Mouse (Mus musculus): Measurements from ENCODE around the gene Mill2. TPM values are rescaled to one million over a fixed set of nuclear protein-coding genes. Genes with fewer than 3 reads are reported as not detected.
A peak's percentile ranks its signal among the peaks of the same experiment; 100 is the strongest.

Mill2 gene
- polyA plus RNA-seq, 1 experiment from 2014 or later = 4.3 TPM

- Histone ChIP-seq H3K4me3 (ENCODE audit: low read depth, low read length) (no peak overlapping the region), H3K4me1 (ENCODE audit: insufficient read depth, low read depth, low read length) (no peaks in the 10 kb centered on the region), H3K4me2 (replicated peaks; ENCODE audit: low read depth, low read length) (no peak overlapping the region), H3K36me3 (ENCODE audit: insufficient read depth, low read length) (no peaks in the 10 kb centered on the region), H3K27ac (ENCODE audit: low read length) (no peak overlapping the region), H3K9ac (replicated peaks; ENCODE audit: low read depth) (no peak overlapping the region), H3K27me3 (replicated peaks; ENCODE audit: insufficient read depth, low read length) (no peaks in the 10 kb centered on the region), H3K9me3 (ENCODE audit: low read length) (no peaks in the 10 kb centered on the region)
- DNase-seq (ENCODE audit: low spot score) (no peak), ATAC-seq (no peak)
- 60% methylated on average over 26 of the region's 26 CpGs for WGBS
- TF ChIP-seq CTCF (IDR thresholded peaks at IDR 0.05) (no peak), EP300 (IDR thresholded peaks at IDR 0.05) (no peak)
These were observed 11.8 kb upstream of the Mill2 start for GRCm38 (mm10) chr7:18827792-18828546.

GRCm38 (mm10) chr7:18828592-18828991 is 11.2 kb upstream of the Mill2 start:
- H3K4me2 ChIP-seq (replicated peaks; ENCODE audit: low read depth, low read length) = no peak overlapping the region
- no peaks in the 10 kb centered on the region for H3K4me1 ChIP-seq (ENCODE audit: insufficient read depth, low read depth, low read length)
- H3K9ac ChIP-seq (replicated peaks; ENCODE audit: low read depth) = no peak overlapping the region
- WGBS = 57% methylated on average over 9 of the region's 9 CpGs
- H3K27me3 ChIP-seq (replicated peaks; ENCODE audit: insufficient read depth, low read length) = no peaks in the 10 kb centered on the region
- TF ChIP-seq CTCF (IDR thresholded peaks at IDR 0.05) (peak; percentile 66), EP300 (IDR thresholded peaks at IDR 0.05) (no peak)
- H3K9me3 ChIP-seq (ENCODE audit: low read length) = no peaks in the 10 kb centered on the region
- H3K27ac ChIP-seq (ENCODE audit: low read length) = no peak overlapping the region
- no peaks in the 10 kb centered on the region for H3K36me3 ChIP-seq (ENCODE audit: insufficient read depth, low read length)
- H3K4me3 ChIP-seq (ENCODE audit: low read depth, low read length) = no peak overlapping the region
- ATAC-seq (no peak), DNase-seq (ENCODE audit: low spot score) (peak; percentile 60)

GRCm38 (mm10) chr7:18829545-18829944 is 10.2 kb upstream of the Mill2 start:
- H3K36me3 ChIP-seq (ENCODE audit: insufficient read depth, low read length) = no peaks in the 10 kb centered on the region
- ATAC-seq = no peak
- H3K4me3 ChIP-seq (ENCODE audit: low read depth, low read length) = no peak overlapping the region
- WGBS = 83% methylated on average over 7 of the region's 7 CpGs
- DNase-seq (ENCODE audit: low spot score) = no peak
- H3K4me1 ChIP-seq (ENCODE audit: insufficient read depth, low read depth, low read length) = no peaks in the 10 kb centered on the region
- no peaks in the 10 kb centered on the region for H3K9me3 ChIP-seq (ENCODE audit: low read length)
- no peak for TF ChIP-seq EP300 (IDR thresholded peaks at IDR 0.05)
- TF ChIP-seq CTCF (IDR thresholded peaks at IDR 0.05) = no peak
- no peak overlapping the region for H3K4me2 ChIP-seq (replicated peaks; ENCODE audit: low read depth, low read length)
- H3K27me3 ChIP-seq (replicated peaks; ENCODE audit: insufficient read depth, low read length) = no peaks in the 10 kb centered on the region
- H3K9ac ChIP-seq (replicated peaks; ENCODE audit: low read depth) = no peak overlapping the region
- H3K27ac ChIP-seq (ENCODE audit: low read length) = no peak overlapping the region

- ATAC-seq (peak; percentile 16; the same call in 1 of the 2 replicates), DNase-seq (ENCODE audit: low spot score) (no peak)
- Histone ChIP-seq H3K27ac (ENCODE audit: low read length) (no peak overlapping the region), H3K9ac (replicated peaks; ENCODE audit: low read depth) (no peak overlapping the region), H3K36me3 (ENCODE audit: insufficient read depth, low read length) (no peaks in the 10 kb centered on the region), H3K4me2 (replicated peaks; ENCODE audit: low read depth, low read length) (no peak overlapping the region), H3K4me3 (ENCODE audit: low read depth, low read length) (no peak overlapping the region), H3K9me3 (ENCODE audit: low read length) (no peaks in the 10 kb centered on the region), H3K27me3 (replicated peaks; ENCODE audit: insufficient read depth, low read length) (no peaks in the 10 kb centered on the region), H3K4me1 (ENCODE audit: insufficient read depth, low read depth, low read length) (no peaks in the 10 kb centered on the region)
- TF ChIP-seq EP300 (IDR thresholded peaks at IDR 0.05) (no peak), CTCF (IDR thresholded peaks at IDR 0.05) (peak; percentile 44)
- 40% methylated on average over 13 of the region's 13 CpGs for WGBS
These were observed 7.5 kb upstream of the Mill2 start for GRCm38 (mm10) chr7:18832298-18832697.

- 5% methylated on average over 14 of the region's 17 CpGs for WGBS
- no peaks in the 10 kb centered on the region for H3K4me1 ChIP-seq (ENCODE audit: insufficient read depth, low read depth, low read length)
- H3K9me3 ChIP-seq (ENCODE audit: low read length) = no peaks in the 10 kb centered on the region
- TF ChIP-seq EP300 (IDR thresholded peaks at IDR 0.05) (no peak; the same call in 1 of the 2 replicates), CTCF (IDR thresholded peaks at IDR 0.05) (no peak)
- peak overlapping the region; percentile 85 for H3K9ac ChIP-seq (replicated peaks; ENCODE audit: low read depth)
- no peaks in the 10 kb centered on the region for H3K36me3 ChIP-seq (ENCODE audit: insufficient read depth, low read length)
- DNase-seq (ENCODE audit: low spot score) (peak; percentile 94), ATAC-seq (peak; percentile 95)
- peak overlapping the region; percentile 46 for H3K4me3 ChIP-seq (ENCODE audit: low read depth, low read length)
- peak overlapping the region; percentile 98 for H3K27ac ChIP-seq (ENCODE audit: low read length)
- H3K27me3 ChIP-seq (replicated peaks; ENCODE audit: insufficient read depth, low read length) = no peaks in the 10 kb centered on the region
- H3K4me2 ChIP-seq (replicated peaks; ENCODE audit: low read depth, low read length) = peak overlapping the region; percentile 73
These were observed 814 bp downstream of the Mill2 start for GRCm38 (mm10) chr7:18840386-18841173.

- Histone ChIP-seq H3K36me3 (ENCODE audit: insufficient read depth, low read length) (no peaks in the 10 kb centered on the region), H3K4me3 (ENCODE audit: low read depth, low read length) (peak overlapping the region; percentile 28), H3K9ac (replicated peaks; ENCODE audit: low read depth) (peak overlapping the region; percentile 27; the same call in 1 of the 2 replicates), H3K4me2 (replicated peaks; ENCODE audit: low read depth, low read length) (peak overlapping the region; percentile 73), H3K27ac (ENCODE audit: low read length) (peak overlapping the region; percentile 69), H3K9me3 (ENCODE audit: low read length) (no peaks in the 10 kb centered on the region), H3K4me1 (ENCODE audit: insufficient read depth, low read depth, low read length) (no peaks in the 10 kb centered on the region), H3K27me3 (replicated peaks; ENCODE audit: insufficient read depth, low read length) (no peaks in the 10 kb centered on the region)
- no peak for DNase-seq (ENCODE audit: low spot score)
- 76% methylated on average over 1 of the region's 1 CpGs for WGBS
- TF ChIP-seq CTCF (IDR thresholded peaks at IDR 0.05) = no peak
- TF ChIP-seq EP300 (IDR thresholded peaks at IDR 0.05) = no peak
- ATAC-seq = no peak
These were observed 1.4 kb downstream of the Mill2 start for GRCm38 (mm10) chr7:18841174-18841567.

All from lung, postnatal 0 days (tissue).